Mouse (Mus musculus) neural tube, embryonic 11.5 days (tissue): Measurements from ENCODE around the gene Ncor2. TPM values are rescaled to one million over a fixed set of nuclear protein-coding genes. Genes with fewer than 3 reads are reported as not detected.
A peak's percentile ranks its signal among the peaks of the same experiment; 100 is the strongest.

Experiments used
- ATAC-seq: fragments of 200-750 bp; cut with Nextera tagmentation; 2 replicates; pipeline ENCODE4 v1.8.0; 2017; ENCODE audit warnings: moderate number of reproducible peaks, mild to moderate bottlenecking, moderate TSS enrichment, moderate library complexity; ENCODE audit not compliant: insufficient read depth, low FRiP score, low TSS enrichment
- DNase-seq: peaks from one replicate; pipeline ENCODE4 v3.0.0-alpha.2; 2015; ENCODE audit warnings: low spot score
- H3K27ac ChIP-seq: fragments of 300-500 bp; sonication (generic); 2 replicates; pipeline ENCODE4 v1.5.1; 2014; ENCODE audit warnings: low read depth, mild to moderate bottlenecking, low read length
- H3K27me3 ChIP-seq: fragments of 300-500 bp; sonication (generic); 2 replicates; pipeline ENCODE4 v1.6.1; 2014; ENCODE audit warnings: mild to moderate bottlenecking, low read length, mixed read lengths; ENCODE audit not compliant: control insufficient read depth, insufficient read depth
- H3K36me3 ChIP-seq: fragments of 300-500 bp; sonication (generic); 2 replicates; pipeline ENCODE4 v1.6.1; 2014; ENCODE audit warnings: mild to moderate bottlenecking, low read length, moderate library complexity, mixed read lengths; ENCODE audit not compliant: control insufficient read depth, insufficient read depth
- H3K4me1 ChIP-seq: fragments of 300-500 bp; sonication (generic); 2 replicates; pipeline ENCODE4 v1.6.1; 2014; ENCODE audit warnings: low read length, mixed read lengths; ENCODE audit not compliant: control insufficient read depth, insufficient read depth
- H3K4me2 ChIP-seq: fragments of 300-500 bp; sonication (generic); 2 replicates; pipeline ENCODE4 v1.6.1; 2014; ENCODE audit warnings: low read depth, mild to moderate bottlenecking, moderate library complexity
- H3K4me3 ChIP-seq: fragments of 300-500 bp; sonication (generic); 2 replicates; pipeline ENCODE4 v1.5.1; 2014; ENCODE audit warnings: low read depth, low read length
- H3K9ac ChIP-seq: fragments of 300-500 bp; sonication (generic); 2 replicates; pipeline ENCODE4 v1.6.1; 2014; ENCODE audit warnings: mild to moderate bottlenecking, low read length
- H3K9me3 ChIP-seq: fragments of 300-500 bp; sonication (generic); 2 replicates; pipeline ENCODE4 v1.6.1; 2016; ENCODE audit warnings: low read length; ENCODE audit not compliant: control insufficient read depth
- WGBS: fragments of 180-500 bp; shearing (Covaris S2); extraction: QIAGEN DNeasy Blood & Tissue Kit; methylation state at CpG from one replicate; pipeline ENCODE4 v1.1.7; 2014; 5-methylcytosine and 5-hydroxymethylcytosine counted together
- polyA plus RNA-seq: library from polyadenylated mRNA; unstranded; fragments of >200 nt; fragmentation: Nextera tagmentation; extraction: Ambion mirVana; gene quantifications from 2 replicates; pipeline ENCODE4 v1.2.1, GENCODE M21; 2014

The Ncor2 gene
- polyA plus RNA-seq, 1 experiment from 2014 or later = 24.3 TPM

DNA sequence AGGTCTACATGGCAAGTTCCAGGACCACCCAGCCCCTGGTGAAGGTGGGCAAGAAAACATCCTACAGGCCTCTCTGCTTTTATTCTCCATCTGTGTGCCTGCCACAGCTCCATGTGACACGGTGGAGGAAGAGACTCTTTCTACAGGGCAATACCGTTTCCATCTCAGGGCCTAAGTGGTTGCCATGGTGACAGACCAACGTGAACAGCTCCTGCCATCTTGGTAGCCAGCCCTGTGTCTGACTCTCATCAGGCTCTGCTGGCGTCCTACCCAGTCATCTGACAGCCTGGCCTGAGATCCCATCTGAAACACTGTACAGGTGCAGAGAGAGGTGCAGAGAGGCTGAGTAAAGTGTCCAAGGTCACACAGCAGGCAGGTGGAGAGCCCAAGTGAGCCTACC is 45.4 kb downstream of the Ncor2 start:
- no peaks in the 10 kb centered on the region for H3K36me3 ChIP-seq
- no peaks in the 10 kb centered on the region for H3K27me3 ChIP-seq
- 44% methylated on average over 4 of the region's 4 CpGs for WGBS
- no peak overlapping the region for H3K4me3 ChIP-seq
- H3K27ac ChIP-seq = peak overlapping the region; percentile 76
- no peak overlapping the region for H3K4me2 ChIP-seq
- no peak overlapping the region for H3K9ac ChIP-seq
- no peaks in the 10 kb centered on the region for H3K9me3 ChIP-seq
- H3K4me1 ChIP-seq = peaks cover 76% of the 10 kb centered on the region
- ATAC-seq (no peak), DNase-seq (peak; percentile 19)

- no peak overlapping the region for H3K27ac ChIP-seq
- ATAC-seq (no peak), DNase-seq (no peak)
- no peaks in the 10 kb centered on the region for H3K36me3 ChIP-seq
- H3K4me1 ChIP-seq = peaks cover 74% of the 10 kb centered on the region
- WGBS = 94% methylated on average over 13 of the region's 13 CpGs
- no peaks in the 10 kb centered on the region for H3K27me3 ChIP-seq
- no peak overlapping the region for H3K4me3 ChIP-seq
- no peak overlapping the region for H3K4me2 ChIP-seq
- no peak overlapping the region for H3K9ac ChIP-seq
- H3K9me3 ChIP-seq = no peaks in the 10 kb centered on the region
Observed at GRCm38 (mm10) chr5:125132566-125133260, 46.3 kb downstream of the Ncor2 start.

DNA sequence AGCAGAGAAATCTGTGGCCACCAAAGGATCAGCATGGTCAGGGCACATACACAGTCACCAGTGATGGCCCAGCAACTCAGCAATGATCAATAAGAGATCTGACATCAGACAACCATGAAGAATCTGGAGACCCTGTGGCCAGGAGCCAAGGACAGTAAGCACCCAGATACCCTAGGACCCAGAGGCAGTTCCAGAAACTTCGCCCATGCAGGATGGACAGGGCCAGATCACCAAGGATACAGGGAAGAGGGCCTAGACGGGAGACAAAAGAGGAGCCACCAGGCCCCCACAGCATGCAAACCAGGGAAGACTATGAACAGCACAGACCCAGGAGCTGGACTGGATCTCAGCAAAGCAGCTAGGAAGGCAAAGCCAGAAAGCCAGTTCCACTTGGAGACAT is 47.0 kb downstream of the Ncor2 start:
- Histone ChIP-seq H3K36me3 (no peaks in the 10 kb centered on the region), H3K4me2 (no peak overlapping the region), H3K27me3 (no peaks in the 10 kb centered on the region), H3K27ac (no peak overlapping the region), H3K4me3 (no peak overlapping the region), H3K9me3 (no peaks in the 10 kb centered on the region), H3K9ac (no peak overlapping the region), H3K4me1 (peaks cover 69% of the 10 kb centered on the region)
- WGBS = 55% methylated on average over 2 of the region's 2 CpGs
- ATAC-seq (no peak), DNase-seq (no peak)

DNA sequence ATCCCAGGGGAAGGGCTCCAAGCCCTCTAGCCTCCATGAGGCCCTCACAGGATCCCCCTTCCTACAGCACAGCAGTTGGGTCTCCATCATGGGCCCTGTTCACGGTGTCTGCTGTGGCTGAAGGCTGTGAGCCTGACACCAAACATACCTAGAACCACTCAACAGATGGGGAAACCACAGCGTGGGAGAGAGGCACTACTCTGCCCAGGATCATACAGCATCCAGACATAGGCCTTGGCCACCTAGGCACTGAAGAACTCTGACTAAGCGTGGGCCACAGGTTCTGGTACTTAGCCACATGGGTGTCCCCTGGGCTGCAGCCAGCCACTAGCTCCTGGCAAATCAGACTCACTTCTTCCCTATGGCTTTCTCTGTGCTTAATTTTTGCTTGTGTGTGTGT is 48.6 kb downstream of the Ncor2 start:
- Histone ChIP-seq H3K4me2 (no peak overlapping the region), H3K9me3 (no peaks in the 10 kb centered on the region), H3K9ac (no peak overlapping the region), H3K36me3 (no peaks in the 10 kb centered on the region), H3K4me1 (peaks cover 60% of the 10 kb centered on the region), H3K27ac (no peak overlapping the region), H3K27me3 (no peaks in the 10 kb centered on the region), H3K4me3 (no peak overlapping the region)
- WGBS = 86% methylated on average over 3 of the region's 3 CpGs
- ATAC-seq = no peak
- DNase-seq = no peak

- no peak overlapping the region for H3K4me2 ChIP-seq
- no peak overlapping the region for H3K4me3 ChIP-seq
- 66% methylated on average over 14 of the region's 14 CpGs for WGBS
- H3K27me3 ChIP-seq = no peaks in the 10 kb centered on the region
- peaks cover 53% of the 10 kb centered on the region for H3K4me1 ChIP-seq
- H3K9me3 ChIP-seq = no peaks in the 10 kb centered on the region
- ATAC-seq = no peak
- DNase-seq = peak; percentile 13
- H3K9ac ChIP-seq = no peak overlapping the region
- H3K27ac ChIP-seq = peak overlapping the region; percentile 29
- H3K36me3 ChIP-seq = no peaks in the 10 kb centered on the region
Observed at GRCm38 (mm10) chr5:125128939-125129385, 50.1 kb downstream of the Ncor2 start.

- Histone ChIP-seq H3K27ac (no peak overlapping the region), H3K4me3 (no peak overlapping the region), H3K9ac (no peak overlapping the region), H3K27me3 (no peaks in the 10 kb centered on the region), H3K9me3 (no peaks in the 10 kb centered on the region), H3K4me1 (peaks cover 57% of the 10 kb centered on the region), H3K4me2 (no peak overlapping the region), H3K36me3 (no peaks in the 10 kb centered on the region)
- DNase-seq (no peak), ATAC-seq (no peak)
- WGBS = 81% methylated on average over 1 of the region's 1 CpGs
Observed at GRCm38 (mm10) chr5:125127920-125128319, 51.1 kb downstream of the Ncor2 start.

DNA sequence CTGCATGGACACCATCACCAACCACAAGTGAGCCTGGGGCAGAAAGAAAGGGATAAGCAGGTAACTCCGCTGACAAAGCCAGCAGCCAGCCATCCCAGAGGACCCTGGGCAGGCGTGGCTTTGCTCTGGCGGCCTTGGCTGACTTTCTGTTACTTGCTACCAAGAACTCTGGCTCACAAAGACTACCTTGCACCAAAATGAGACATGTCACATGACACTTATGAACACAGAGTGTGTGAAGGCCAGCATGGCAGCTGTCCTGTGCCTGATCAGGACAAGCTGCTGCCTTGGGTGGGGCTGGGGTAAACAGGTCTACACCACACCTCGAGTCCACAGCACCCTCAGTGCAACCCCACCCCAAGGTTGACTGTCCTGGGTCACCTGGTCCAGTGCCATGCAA is 51.6 kb downstream of the Ncor2 start:
- H3K4me3 ChIP-seq = no peak overlapping the region
- H3K9me3 ChIP-seq = no peaks in the 10 kb centered on the region
- H3K9ac ChIP-seq = no peak overlapping the region
- ATAC-seq = no peak
- H3K4me1 ChIP-seq = peaks cover 55% of the 10 kb centered on the region
- H3K27ac ChIP-seq = no peak overlapping the region
- H3K4me2 ChIP-seq = no peak overlapping the region
- H3K27me3 ChIP-seq = no peaks in the 10 kb centered on the region
- whole genome bisulfite sequencing = 95% methylated on average over 4 of the region's 4 CpGs
- peak; percentile 9 for DNase-seq
- no peaks in the 10 kb centered on the region for H3K36me3 ChIP-seq

DNA sequence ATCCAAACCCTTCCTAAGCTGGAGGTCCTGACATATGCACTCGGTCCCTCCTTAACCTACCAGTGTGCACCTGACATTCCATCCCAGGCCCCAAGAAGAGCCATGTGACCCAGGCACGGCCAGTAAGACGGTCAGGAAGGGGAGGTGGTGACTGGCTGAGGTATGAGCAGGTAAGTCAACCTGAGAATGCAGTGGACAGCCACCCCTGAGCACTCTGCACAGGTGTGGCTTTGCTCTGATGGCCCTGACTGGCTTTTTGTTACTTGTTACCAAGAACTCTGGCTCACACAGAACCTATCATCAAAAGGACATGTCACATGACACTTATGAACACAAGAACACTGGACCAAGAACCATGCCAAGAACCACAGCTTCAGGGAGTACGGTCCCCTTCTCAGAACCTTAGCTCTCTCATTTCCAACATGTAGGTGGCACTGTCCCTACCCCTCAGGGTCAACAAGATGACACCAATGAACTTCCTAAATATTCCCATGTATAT is 53.0 kb downstream of the Ncor2 start:
- Histone ChIP-seq H3K27me3 (no peaks in the 10 kb centered on the region), H3K36me3 (peaks cover 2% of the 10 kb centered on the region), H3K4me1 (peaks cover 42% of the 10 kb centered on the region), H3K27ac (no peak overlapping the region), H3K4me3 (no peak overlapping the region), H3K4me2 (no peak overlapping the region), H3K9me3 (no peaks in the 10 kb centered on the region), H3K9ac (no peak overlapping the region)
- WGBS = 80% methylated on average over 4 of the region's 4 CpGs
- ATAC-seq (no peak), DNase-seq (no peak)

DNA sequence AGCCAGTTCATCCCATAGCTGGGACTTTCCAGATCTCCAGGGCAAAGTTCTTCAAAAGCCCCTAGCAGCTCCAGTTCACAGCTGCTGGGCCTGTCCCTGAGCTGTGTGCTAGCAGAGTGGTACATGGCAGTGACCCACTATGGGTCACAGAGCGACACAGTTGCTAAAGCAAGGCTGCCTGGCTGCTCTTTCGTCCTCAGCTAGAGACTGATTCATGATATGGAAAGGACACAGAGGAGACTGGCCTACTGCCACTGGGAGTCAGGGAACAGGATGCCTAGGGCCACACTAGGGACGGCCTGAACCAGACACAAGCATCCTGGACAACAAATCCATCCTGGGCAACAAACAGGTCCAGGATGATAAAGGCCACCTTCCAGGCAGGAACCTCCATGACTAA is 53.8 kb downstream of the Ncor2 start:
- Histone ChIP-seq H3K4me2 (no peak overlapping the region), H3K36me3 (peaks cover 2% of the 10 kb centered on the region), H3K9ac (no peak overlapping the region), H3K9me3 (no peaks in the 10 kb centered on the region), H3K4me3 (no peak overlapping the region), H3K27ac (no peak overlapping the region), H3K27me3 (no peaks in the 10 kb centered on the region), H3K4me1 (peaks cover 36% of the 10 kb centered on the region)
- WGBS = 81% methylated on average over 3 of the region's 3 CpGs
- ATAC-seq (no peak), DNase-seq (no peak)
